Mouse (Mus musculus) left cerebral cortex, adult 2 months (tissue): ENCODE measurements around the gene Cux1. TPM values are rescaled to one million over a fixed set of nuclear protein-coding genes. Genes with fewer than 3 reads are reported as not detected.

ENCODE experiments used
- DNase-seq, 2 experiments: peaks; one replicate each; pipeline ENCODE4 v3.0.0; 2021 to 2022; ENCODE audit warnings: low spot score in 2 of 2, mixed read lengths in 1 of 2; ENCODE audit errors: extremely low spot score in 1 of 2
- H3K27ac ChIP-seq: fragments of 200-600 bp; 2 replicates; pipeline ENCODE4 v1.8.1; 2022
- H3K4me3 ChIP-seq: fragments of 200-600 bp; 2 replicates; pipeline ENCODE4 v1.8.1; 2022
- CTCF ChIP-seq: fragments of 200-600 bp; IDR thresholded peaks from 2 replicates; pipeline ENCODE4 v1.8.1; 2022; ENCODE audit warnings: antibody characterized with exemption, mild to moderate bottlenecking, moderate library complexity
- intact Hi-C: fragments of 180-260 bp; cut with DNase I; formaldehyde crosslinking; loops from one replicate; pipeline ENCODE4 v1.15.1; 2025
- total RNA-seq, 2 experiments: library from RNA; stranded (reverse); gene quantifications; 2 replicates each; pipeline ENCODE4 v1.2.3; 2021

The Cux1 gene
- total RNA-seq, 2 experiments from 2014 or later: 107 to 117 TPM

GRCm38 (mm10) chr5:136464849-136465248 lies 102.4 kb downstream of the Cux1 start:
- no peak for DNase-seq
- H3K4me3 ChIP-seq: no peak overlapping the region
- peak overlapping the region; percentile 59 for H3K27ac ChIP-seq
- no peak for TF ChIP-seq CTCF
- intact Hi-C loops: loop anchor here (5.0 kb wide), 1 partner anchor 103 kb away; no protein-coding TSS in a partner anchor

- DNase-seq: no peak
- H3K27ac ChIP-seq: peak overlapping the region; percentile 59; the same call in 1 of the 2 replicates
- intact Hi-C loops: no loop called here
- no peak overlapping the region for H3K4me3 ChIP-seq
- TF ChIP-seq CTCF: no peak
Observed at GRCm38 (mm10) chr5:136464128-136464527, 103.2 kb downstream of the Cux1 start.

GRCm38 (mm10) chr5:136462613-136463012 lies 104.7 kb downstream of the Cux1 start:
- intact Hi-C loops: no loop called here
- no peak overlapping the region; the same call in 1 of the 2 replicates for H3K27ac ChIP-seq
- peak in 1 of 2 experiments; percentile 30 for DNase-seq
- no peak overlapping the region for H3K4me3 ChIP-seq
- TF ChIP-seq CTCF: no peak

GRCm38 (mm10) chr5:136459901-136460300 lies 107.4 kb downstream of the Cux1 start:
- intact Hi-C loops: no loop called here
- TF ChIP-seq CTCF: no peak
- Histone ChIP-seq H3K4me3 (no peak overlapping the region), H3K27ac (no peak overlapping the region)
- DNase-seq: no peak

GRCm38 (mm10) chr5:136458893-136459499 lies 108.3 kb downstream of the Cux1 start:
- TF ChIP-seq CTCF: no peak
- intact Hi-C loops: no loop called here
- Histone ChIP-seq H3K27ac (peak overlapping the region; percentile 50), H3K4me3 (no peak overlapping the region)
- no peak for DNase-seq

GRCm38 (mm10) chr5:136458102-136458863 lies 109.0 kb downstream of the Cux1 start:
- TF ChIP-seq CTCF: no peak
- Histone ChIP-seq H3K4me3 (no peak overlapping the region), H3K27ac (peak overlapping the region; percentile 50)
- DNase-seq: no peak
- intact Hi-C loops: no loop called here

- Histone ChIP-seq H3K27ac (no peak overlapping the region), H3K4me3 (no peak overlapping the region)
- TF ChIP-seq CTCF: no peak
- intact Hi-C loops: no loop called here
- DNase-seq: no peak
Observed at GRCm38 (mm10) chr5:136456395-136456794, 110.9 kb downstream of the Cux1 start.

- intact Hi-C loops: no loop called here
- TF ChIP-seq CTCF: no peak
- no peak for DNase-seq
- no peak overlapping the region for H3K4me3 ChIP-seq
- H3K27ac ChIP-seq: peak overlapping the region; percentile 17; the same call in 1 of the 2 replicates
Observed at GRCm38 (mm10) chr5:136452681-136453080, 114.6 kb downstream of the Cux1 start.

DNA sequence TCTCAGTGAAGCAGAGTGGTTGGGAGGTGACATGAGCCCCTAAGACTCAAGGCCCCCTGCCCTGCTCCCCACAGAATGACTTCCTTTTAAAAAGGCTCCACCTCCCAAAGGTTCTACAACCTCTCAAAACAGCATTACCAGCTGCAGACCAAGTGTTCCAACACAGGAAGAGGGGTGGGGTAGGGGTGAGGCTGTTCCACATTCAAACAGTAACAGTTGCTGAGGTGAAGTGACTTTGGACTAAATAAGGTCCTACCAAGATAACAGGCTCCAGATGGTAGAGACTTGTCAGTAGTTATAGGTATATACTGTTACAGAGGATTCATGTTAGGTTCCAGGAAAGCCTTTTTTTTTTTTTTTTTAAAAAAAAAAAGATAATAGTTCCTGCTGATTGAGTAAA lies 117.5 kb downstream of the Cux1 start:
- TF ChIP-seq CTCF: no peak

GRCm38 (mm10) chr5:136445967-136446366 lies 121.3 kb downstream of the Cux1 start:
- Histone ChIP-seq H3K4me3 (no peak overlapping the region), H3K27ac (no peak overlapping the region)
- intact Hi-C loops: no loop called here
- DNase-seq: no peak
- TF ChIP-seq CTCF: no peak

More for the DNA sequence above, 117.5 kb downstream of the Cux1 start:
- no peak overlapping the region for H3K4me3 ChIP-seq
- intact Hi-C loops: no loop called here
- H3K27ac ChIP-seq: no peak overlapping the region
- no peak for DNase-seq

DNA sequence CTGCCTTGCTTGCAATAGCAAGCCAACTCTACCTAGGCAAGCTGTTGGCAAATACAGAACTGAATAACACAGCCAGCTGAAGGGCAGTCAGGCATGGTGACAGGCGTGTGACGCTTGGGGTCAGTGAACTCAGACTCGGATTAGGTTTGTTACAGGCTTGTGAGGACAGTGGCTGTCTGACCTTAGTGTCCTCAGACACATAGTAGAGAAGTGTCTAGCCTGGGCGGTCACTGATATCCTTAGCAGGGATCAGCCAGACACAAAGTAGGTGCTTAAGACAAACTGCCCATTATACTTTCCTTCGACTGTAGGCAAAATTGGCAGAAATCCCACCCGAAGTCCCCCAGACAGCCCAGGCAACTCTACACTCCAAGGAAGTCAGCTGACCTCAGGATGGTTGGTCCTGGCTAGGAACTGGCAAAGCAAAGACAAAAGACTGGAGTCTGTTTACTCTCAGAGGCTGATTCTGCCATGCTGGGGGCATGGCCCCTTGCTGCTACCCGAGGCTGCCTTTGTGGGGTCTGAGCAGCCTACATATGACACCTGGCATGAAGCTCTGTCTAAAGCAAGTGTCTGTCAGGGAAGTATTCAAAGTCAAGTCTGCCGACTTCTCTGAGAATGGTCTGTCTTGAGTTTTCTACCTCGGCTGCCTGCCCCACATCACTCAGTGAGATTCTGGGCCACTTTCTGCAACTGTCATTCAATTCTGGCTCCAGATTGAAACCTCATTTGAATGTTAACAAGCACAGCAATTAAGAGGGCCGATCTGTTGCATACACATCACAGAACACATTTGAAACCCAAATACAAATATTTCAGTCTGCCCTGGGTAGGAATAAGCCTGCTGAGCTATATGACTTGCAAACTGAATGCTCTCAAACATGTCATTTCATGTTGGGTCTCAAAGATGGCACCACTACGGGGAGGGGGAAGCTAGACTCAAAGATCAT lies 124.8 kb downstream of the Cux1 start:
- TF ChIP-seq CTCF: no peak
- H3K4me3 ChIP-seq: no peak overlapping the region
- intact Hi-C loops: no loop called here
- H3K27ac ChIP-seq: no peak overlapping the region
- no peak for DNase-seq
